Mouse (Mus musculus): ENCODE data around the gene Mfsd4b1. TPM values are rescaled to one million over a fixed set of nuclear protein-coding genes. Genes with fewer than 3 reads are reported as not detected.

Mfsd4b1 gene
- polyA plus RNA-seq, 1 experiment from 2014 or later, result 0.49 TPM

- no peaks in the 10 kb centered on the region for H3K9me3 ChIP-seq (replicated peaks)
- 85% methylated on average over 12 of the region's 12 CpGs for WGBS
- no peaks in the 10 kb centered on the region for H3K27me3 ChIP-seq
- ATAC-seq (ENCODE audit: low FRiP score), result no peak
- no peak within 1 kb of the TSS for H3K4me2 ChIP-seq (replicated peaks)
- no peak within 1 kb of the TSS for H3K9ac ChIP-seq
- no peaks in the 10 kb centered on the region for H3K4me1 ChIP-seq
- H3K36me3 ChIP-seq, result no peaks in the 10 kb centered on the region
- no peak within 1 kb of the TSS for H3K27ac ChIP-seq
- no peak within 1 kb of the TSS for H3K4me3 ChIP-seq
Observed at GRCm38 (mm10) chr10:39986466-39986865, 38.6 kb downstream of the Mfsd4b1 start, which contains the start of gene Mfsd4b5. Gene Mfsd4b5, minus strand, starts transcription at chr10:39986646.

- no peak for ATAC-seq (ENCODE audit: low FRiP score)
- no peak overlapping the region for H3K4me3 ChIP-seq
- H3K27ac ChIP-seq, result no peak overlapping the region
- peaks cover 4% of the 10 kb centered on the region for H3K9me3 ChIP-seq (replicated peaks)
- 71% methylated on average over 5 of the region's 5 CpGs for WGBS
- no peaks in the 10 kb centered on the region for H3K27me3 ChIP-seq
- no peaks in the 10 kb centered on the region for H3K36me3 ChIP-seq
- no peaks in the 10 kb centered on the region for H3K4me1 ChIP-seq
- no peak overlapping the region for H3K9ac ChIP-seq
- H3K4me2 ChIP-seq (replicated peaks), result no peak overlapping the region
Observed at GRCm38 (mm10) chr10:39982604-39983003, 42.5 kb downstream of the Mfsd4b1 start.

- H3K4me2 ChIP-seq (replicated peaks), result no peak overlapping the region
- no peak overlapping the region for H3K27ac ChIP-seq
- no peaks in the 10 kb centered on the region for H3K27me3 ChIP-seq
- H3K4me1 ChIP-seq, result no peaks in the 10 kb centered on the region
- ATAC-seq (ENCODE audit: low FRiP score), result no peak
- H3K9ac ChIP-seq, result no peak overlapping the region
- H3K4me3 ChIP-seq, result no peak overlapping the region
- H3K9me3 ChIP-seq (replicated peaks), result peaks cover 6% of the 10 kb centered on the region
- no peaks in the 10 kb centered on the region for H3K36me3 ChIP-seq
- WGBS, result 100% methylated on average over 1 of the region's 1 CpGs
Observed at GRCm38 (mm10) chr10:39978231-39978630, 46.8 kb downstream of the Mfsd4b1 start.

- 96% methylated on average over 4 of the region's 4 CpGs for WGBS
- H3K9me3 ChIP-seq (replicated peaks), result peaks cover 6% of the 10 kb centered on the region
- no peak for ATAC-seq (ENCODE audit: low FRiP score)
Observed at GRCm38 (mm10) chr10:39977346-39977745, 47.7 kb downstream of the Mfsd4b1 start.

GRCm38 (mm10) chr10:39975771-39976170 lies 49.3 kb downstream of the Mfsd4b1 start:
- no peak for ATAC-seq (ENCODE audit: low FRiP score)
- WGBS, result 43% methylated on average over 2 of the region's 2 CpGs
- H3K9me3 ChIP-seq (replicated peaks), result peaks cover 6% of the 10 kb centered on the region
- H3K27ac ChIP-seq, result no peak overlapping the region
- no peak overlapping the region for H3K9ac ChIP-seq
- H3K4me1 ChIP-seq, result no peaks in the 10 kb centered on the region
- H3K4me2 ChIP-seq (replicated peaks), result no peak overlapping the region
- H3K36me3 ChIP-seq, result no peaks in the 10 kb centered on the region
- no peaks in the 10 kb centered on the region for H3K27me3 ChIP-seq
- no peak overlapping the region for H3K4me3 ChIP-seq

More at GRCm38 (mm10) chr10:39977346-39977745, 47.7 kb downstream of the Mfsd4b1 start:
- Histone ChIP-seq H3K27me3 (no peaks in the 10 kb centered on the region), H3K27ac (no peak overlapping the region), H3K4me1 (no peaks in the 10 kb centered on the region), H3K36me3 (no peaks in the 10 kb centered on the region), H3K4me2 (replicated peaks) (no peak overlapping the region), H3K9ac (no peak overlapping the region), H3K4me3 (no peak overlapping the region)

- Histone ChIP-seq H3K27me3 (no peaks in the 10 kb centered on the region), H3K9ac (no peak overlapping the region), H3K4me3 (no peak overlapping the region), H3K9me3 (replicated peaks) (peaks cover 6% of the 10 kb centered on the region), H3K36me3 (no peaks in the 10 kb centered on the region), H3K27ac (no peak overlapping the region), H3K4me1 (no peaks in the 10 kb centered on the region), H3K4me2 (replicated peaks) (no peak overlapping the region)
- WGBS, result 64% methylated on average over 11 of the region's 11 CpGs
- ATAC-seq (ENCODE audit: low FRiP score), result no peak
Observed at GRCm38 (mm10) chr10:39974982-39975381, 50.1 kb downstream of the Mfsd4b1 start.

GRCm38 (mm10) chr10:39967512-39967911 lies 57.6 kb downstream of the Mfsd4b1 start:
- WGBS, result 89% methylated on average over 3 of the region's 3 CpGs
- Histone ChIP-seq H3K4me2 (replicated peaks) (no peak overlapping the region), H3K27me3 (no peaks in the 10 kb centered on the region), H3K36me3 (no peaks in the 10 kb centered on the region), H3K4me3 (no peak overlapping the region), H3K9ac (no peak overlapping the region), H3K9me3 (replicated peaks) (no peaks in the 10 kb centered on the region), H3K27ac (no peak overlapping the region), H3K4me1 (no peaks in the 10 kb centered on the region)
- ATAC-seq (ENCODE audit: low FRiP score), result no peak

GRCm38 (mm10) chr10:39961906-39962305 lies 63.2 kb downstream of the Mfsd4b1 start:
- Histone ChIP-seq H3K27me3 (no peaks in the 10 kb centered on the region; the same call in 1 of the 2 replicates), H3K4me2 (replicated peaks) (no peak overlapping the region), H3K9me3 (replicated peaks) (no peaks in the 10 kb centered on the region), H3K9ac (no peak overlapping the region), H3K4me3 (no peak overlapping the region), H3K27ac (no peak overlapping the region), H3K4me1 (peaks cover 7% of the 10 kb centered on the region; the same call in 1 of the 2 replicates), H3K36me3 (no peaks in the 10 kb centered on the region)
- no peak for ATAC-seq (ENCODE audit: low FRiP score)
- 61% methylated on average over 1 of the region's 1 CpGs for WGBS

- H3K9ac ChIP-seq, result no peak overlapping the region
- H3K27me3 ChIP-seq, result no peaks in the 10 kb centered on the region; the same call in 1 of the 2 replicates
- H3K36me3 ChIP-seq, result no peaks in the 10 kb centered on the region
- no peaks in the 10 kb centered on the region for H3K9me3 ChIP-seq (replicated peaks)
- peak; percentile 51 for ATAC-seq (ENCODE audit: low FRiP score)
- peak overlapping the region; percentile 98 for H3K4me2 ChIP-seq (replicated peaks)
- no peak overlapping the region for H3K27ac ChIP-seq
- 45% methylated on average over 11 of the region's 11 CpGs for WGBS
- peaks cover 7% of the 10 kb centered on the region; the same call in 1 of the 2 replicates for H3K4me1 ChIP-seq
- H3K4me3 ChIP-seq, result peak overlapping the region; percentile 50
Observed at GRCm38 (mm10) chr10:39960441-39960822, 64.6 kb downstream of the Mfsd4b1 start.

GRCm38 (mm10) chr10:39959761-39960440 lies 65.2 kb downstream of the Mfsd4b1 start, which contains the start of gene Mfsd4b3:
Gene Mfsd4b3, minus strand, starts transcription at chr10:39960153.
- H3K9me3 ChIP-seq (replicated peaks), result no peaks in the 10 kb centered on the region
- H3K4me3 ChIP-seq, result peak within 1 kb of the TSS; percentile 50
- no peaks in the 10 kb centered on the region for H3K36me3 ChIP-seq
- peak within 1 kb of the TSS; percentile 55 for H3K9ac ChIP-seq
- H3K27me3 ChIP-seq, result no peaks in the 10 kb centered on the region; the same call in 1 of the 2 replicates
- H3K27ac ChIP-seq, result no peak within 1 kb of the TSS
- H3K4me2 ChIP-seq (replicated peaks), result peak within 1 kb of the TSS; percentile 98
- H3K4me1 ChIP-seq, result peaks cover 7% of the 10 kb centered on the region; the same call in 1 of the 2 replicates
- under 1% methylated on average over 38 of the region's 38 CpGs for WGBS
- peak; percentile 98 for ATAC-seq (ENCODE audit: low FRiP score)

- no peak for ATAC-seq (ENCODE audit: low FRiP score)
- no peaks in the 10 kb centered on the region for H3K9me3 ChIP-seq (replicated peaks)
- 78% methylated on average over 4 of the region's 4 CpGs for WGBS
- no peak overlapping the region for H3K4me3 ChIP-seq
- H3K4me2 ChIP-seq (replicated peaks), result no peak overlapping the region
- H3K27ac ChIP-seq, result no peak overlapping the region
- no peak overlapping the region for H3K9ac ChIP-seq
- peaks cover 7% of the 10 kb centered on the region; the same call in 1 of the 2 replicates for H3K4me1 ChIP-seq
- H3K36me3 ChIP-seq, result no peaks in the 10 kb centered on the region
- H3K27me3 ChIP-seq, result no peaks in the 10 kb centered on the region; the same call in 1 of the 2 replicates
Observed at GRCm38 (mm10) chr10:39958266-39958665, 66.8 kb downstream of the Mfsd4b1 start.

GRCm38 (mm10) chr10:39956340-39956878 lies 68.7 kb downstream of the Mfsd4b1 start:
- no peaks in the 10 kb centered on the region for H3K36me3 ChIP-seq
- H3K27ac ChIP-seq, result no peak overlapping the region
- no peak for ATAC-seq (ENCODE audit: low FRiP score)
- no peaks in the 10 kb centered on the region; the same call in 1 of the 2 replicates for H3K27me3 ChIP-seq
- H3K9me3 ChIP-seq (replicated peaks), result no peaks in the 10 kb centered on the region
- H3K4me1 ChIP-seq, result peaks cover 7% of the 10 kb centered on the region; the same call in 1 of the 2 replicates
- no peak overlapping the region for H3K4me3 ChIP-seq
- 69% methylated on average over 2 of the region's 2 CpGs for WGBS
- no peak overlapping the region for H3K9ac ChIP-seq
- no peak overlapping the region for H3K4me2 ChIP-seq (replicated peaks)
